Mouse (Mus musculus) cerebellum, adult 11 months (tissue): ENCODE data around the gene Cct7.

ENCODE experiments used
- DNase-seq: peaks from one replicate; pipeline ENCODE4 v3.0.0; 2022

Gene Cct7

DNA sequence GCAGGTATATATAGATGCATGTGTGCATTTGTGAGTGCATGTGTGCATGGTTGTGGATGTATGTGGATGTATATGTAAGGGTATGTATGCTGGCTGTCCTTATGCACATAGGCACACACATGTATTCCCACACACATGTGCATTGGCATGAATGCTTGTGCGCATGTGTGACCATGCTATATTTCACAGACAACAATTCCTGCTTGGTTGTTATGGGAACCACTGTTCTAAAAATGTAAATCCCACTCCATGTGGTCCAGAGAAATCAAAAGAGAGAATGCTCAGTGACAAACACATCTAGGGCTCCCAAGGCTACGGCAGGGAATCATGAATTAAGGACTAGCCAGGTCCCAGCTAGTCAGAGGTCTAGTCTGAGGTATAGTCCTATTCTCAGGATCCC lies 53.6 kb downstream of the Cct7 start:
- DNase-seq: no peak

DNA sequence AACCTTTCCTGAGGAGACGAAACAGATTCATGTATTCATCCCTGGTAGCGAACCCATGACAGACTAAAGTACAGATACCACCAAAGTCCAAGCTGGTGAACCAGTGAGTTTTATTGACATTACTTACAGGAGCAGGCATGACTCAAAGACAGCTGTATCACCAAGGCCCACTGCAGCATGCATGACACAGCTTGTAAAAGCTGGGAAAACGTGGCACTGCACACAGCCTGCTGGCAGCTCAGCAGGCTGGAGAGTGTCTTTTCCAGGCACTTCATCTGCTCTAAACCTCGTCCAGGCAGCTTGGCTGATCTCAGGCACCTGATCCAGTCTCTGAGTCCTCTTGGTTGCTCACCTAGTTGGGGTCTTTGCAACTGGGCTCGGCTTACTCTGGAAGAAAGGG lies 57.3 kb downstream of the Cct7 start:
- DNase-seq: no peak

DNA sequence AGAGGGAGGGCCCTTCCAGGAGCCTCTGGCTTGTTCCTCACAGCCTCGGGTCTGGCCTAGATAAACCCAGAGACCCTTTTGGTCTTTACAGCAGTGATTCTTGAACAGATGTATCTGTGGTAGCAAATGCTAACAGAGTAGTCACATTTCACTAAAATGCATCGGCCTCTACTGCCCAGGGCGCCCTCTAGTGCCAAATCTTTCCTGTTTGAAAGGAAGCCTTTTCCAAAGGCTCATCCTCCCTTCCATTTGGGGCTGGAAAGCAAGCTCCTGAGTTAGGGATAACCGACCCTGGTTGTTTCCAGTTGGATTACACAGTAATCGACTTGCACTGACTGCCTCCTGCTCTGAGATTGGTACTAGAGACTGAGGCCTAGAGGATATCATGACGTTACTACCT lies 59.2 kb downstream of the Cct7 start:
- DNase-seq: peak; percentile 73

DNA sequence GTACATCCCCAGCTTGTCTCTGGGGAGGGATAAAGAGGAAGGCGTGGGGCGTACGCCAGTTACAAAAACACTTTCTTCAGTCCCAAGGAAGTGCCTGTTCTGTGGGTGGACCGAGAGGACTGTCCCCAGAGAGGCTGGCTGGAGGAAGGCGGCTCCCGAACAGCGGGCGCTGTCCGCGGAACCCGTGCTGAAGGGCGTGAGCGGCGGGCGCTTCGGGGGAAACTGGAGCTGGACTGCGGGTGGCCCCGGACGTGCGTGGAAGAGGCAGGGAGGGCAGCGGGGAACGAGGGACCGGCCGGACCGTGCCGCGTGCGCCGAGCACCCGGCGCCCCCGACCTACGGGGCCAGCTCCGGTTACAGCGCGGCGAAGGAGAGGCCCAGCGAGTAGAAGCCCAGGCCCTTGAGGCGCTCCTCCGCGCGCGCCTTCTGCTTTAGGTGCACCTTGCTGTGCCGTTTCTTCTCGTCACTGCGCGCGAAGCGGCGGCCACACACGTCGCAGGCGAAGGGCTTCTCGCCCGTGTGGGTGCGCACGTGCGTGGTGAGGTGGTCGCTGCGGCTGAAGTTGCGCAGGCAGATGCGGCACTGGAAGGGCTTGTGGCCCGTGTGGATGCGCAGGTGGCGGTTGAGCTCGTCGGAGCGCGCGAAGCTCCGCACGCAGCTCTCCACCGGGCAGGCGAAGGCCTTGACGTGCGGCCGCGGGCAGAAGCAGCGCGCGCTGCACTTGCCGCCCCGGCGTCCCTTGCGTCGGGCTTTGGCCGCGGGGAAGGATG lies 60.2 kb downstream of the Cct7 start:
- DNase-seq: peak; percentile 33

- peak; percentile 37 for DNase-seq
Measured at GRCm38 (mm10) chr6:85512056-85512440, 60.7 kb downstream of the Cct7 start.

- DNase-seq: peak; percentile 41
Measured at GRCm38 (mm10) chr6:85512577-85513530, 61.5 kb downstream of the Cct7 start.

- DNase-seq: peak; percentile 84
Measured at GRCm38 (mm10) chr6:85513531-85513910, 62.2 kb downstream of the Cct7 start, which contains the start of gene Egr4. Gene Egr4 (minus strand): TSS chr6:85513589.

GRCm38 (mm10) chr6:85515941-85516340 lies 64.6 kb downstream of the Cct7 start:
- DNase-seq: peak; percentile 96
